Mouse (Mus musculus) lung, postnatal 14 days (tissue): ENCODE results near the gene Zfp652.

ENCODE experiments used
- DNase-seq: peaks from one replicate; pipeline ENCODE4 v3.0.0; 2021

Gene Zfp652

GRCm38 (mm10) chr11:95770720-95771364 is 58.4 kb downstream of the Zfp652 start:
- peak; percentile 60 for DNase-seq

GRCm38 (mm10) chr11:95771665-95772064 is 59.2 kb downstream of the Zfp652 start:
- no peak for DNase-seq

DNA sequence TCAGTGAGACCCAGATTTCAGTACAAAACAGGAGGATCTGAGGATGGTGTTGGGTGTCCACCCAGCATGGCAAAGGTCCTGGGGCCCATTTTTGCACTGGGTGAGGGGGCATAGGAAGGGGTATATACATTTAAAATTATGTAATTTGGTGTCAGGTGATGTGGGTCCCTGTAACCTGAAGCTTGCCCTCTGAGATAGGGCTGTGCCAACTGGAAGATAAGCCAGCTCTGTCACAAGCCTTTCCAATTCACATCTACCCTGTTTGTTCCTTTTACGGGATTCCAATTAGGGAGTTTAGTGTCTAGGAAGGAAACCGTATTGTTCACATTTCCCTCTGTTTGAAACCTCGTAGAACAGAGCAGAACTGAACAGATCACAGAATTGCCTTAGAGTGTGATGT is 60.8 kb downstream of the Zfp652 start:
- no peak for DNase-seq

DNA sequence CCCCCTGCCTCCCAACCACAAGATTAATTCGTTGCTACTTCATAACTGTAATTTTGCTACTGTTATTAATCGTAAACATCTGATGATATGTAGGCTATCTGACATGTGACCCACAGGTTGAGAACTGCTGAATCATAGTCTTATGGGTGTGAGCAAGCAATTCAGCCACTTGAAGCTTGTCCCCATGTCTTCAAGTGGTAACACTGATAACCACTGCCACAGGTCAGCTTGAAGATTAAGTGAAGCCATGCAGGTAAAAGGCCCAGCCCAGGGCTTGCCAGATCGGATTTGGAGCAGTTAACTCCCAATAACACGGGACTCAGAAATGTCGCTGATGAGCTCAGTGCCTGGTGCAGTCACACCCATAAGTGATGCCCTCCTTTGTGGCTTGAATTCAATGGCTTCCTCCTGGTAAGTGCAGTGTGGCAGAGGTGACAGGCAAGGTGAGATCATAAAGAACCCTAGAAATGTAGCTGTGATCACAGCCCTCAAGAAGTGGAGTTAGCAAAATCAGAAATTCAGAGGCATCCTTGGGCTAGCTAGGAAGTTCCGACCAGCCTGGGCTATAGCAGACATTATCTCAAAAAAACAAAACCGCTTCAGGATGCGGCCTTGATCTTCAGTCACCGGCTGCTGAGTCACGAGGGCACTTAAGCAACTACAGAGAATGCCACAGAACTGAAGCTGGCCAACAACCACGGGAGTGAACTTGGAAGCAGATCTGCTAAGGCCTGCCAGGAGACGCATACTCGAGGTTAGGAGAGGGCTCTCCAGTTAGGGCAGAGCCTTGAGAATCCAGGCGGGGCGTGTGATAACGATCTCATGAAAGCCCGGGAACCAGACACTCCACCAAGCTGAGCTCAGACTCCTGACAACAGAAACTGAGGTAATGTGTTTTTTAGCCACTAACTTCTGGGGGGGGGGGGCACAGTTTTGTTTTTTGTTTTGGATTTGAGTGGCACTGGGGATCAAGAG is 65.1 kb downstream of the Zfp652 start:
- DNase-seq = peak; percentile 81

GRCm38 (mm10) chr11:95778831-95779251 is 66.4 kb downstream of the Zfp652 start:
- DNase-seq = peak; percentile 59

GRCm38 (mm10) chr11:95779366-95779765 is 66.9 kb downstream of the Zfp652 start:
- no peak for DNase-seq

- peak; percentile 70 for DNase-seq
Observed at GRCm38 (mm10) chr11:95780480-95780879, 68.0 kb downstream of the Zfp652 start.

GRCm38 (mm10) chr11:95781557-95781956 is 69.1 kb downstream of the Zfp652 start:
- DNase-seq = no peak

GRCm38 (mm10) chr11:95783457-95783856 is 71.0 kb downstream of the Zfp652 start:
- no peak for DNase-seq

DNA sequence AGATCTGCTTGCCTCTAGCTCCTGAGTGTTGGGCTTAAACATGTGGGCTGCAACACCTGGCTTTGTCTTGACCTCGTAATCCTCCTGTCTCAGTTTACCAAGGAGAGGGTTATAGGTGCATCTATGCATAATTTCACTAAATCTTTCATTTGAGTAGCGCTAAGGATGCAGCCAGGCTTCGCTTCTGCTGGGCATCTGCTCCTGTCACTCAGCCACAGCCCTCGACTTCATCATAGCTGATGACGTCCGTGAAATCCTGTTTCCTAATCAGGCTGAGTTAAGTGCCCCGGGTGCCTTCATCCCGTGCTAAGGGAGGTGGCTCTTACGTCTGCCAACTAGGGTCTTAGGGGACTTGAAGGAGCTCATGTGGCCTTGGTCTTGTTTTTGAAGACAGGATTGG is 71.5 kb downstream of the Zfp652 start:
- DNase-seq = no peak

GRCm38 (mm10) chr11:95785675-95786074 is 73.2 kb downstream of the Zfp652 start:
- DNase-seq = no peak

- DNase-seq = no peak
Observed at GRCm38 (mm10) chr11:95786511-95786910, 74.0 kb downstream of the Zfp652 start.

GRCm38 (mm10) chr11:95789451-95789891 is 77.0 kb downstream of the Zfp652 start:
- peak; percentile 64 for DNase-seq

- no peak for DNase-seq
Observed at GRCm38 (mm10) chr11:95791787-95792186, 79.3 kb downstream of the Zfp652 start.

DNA sequence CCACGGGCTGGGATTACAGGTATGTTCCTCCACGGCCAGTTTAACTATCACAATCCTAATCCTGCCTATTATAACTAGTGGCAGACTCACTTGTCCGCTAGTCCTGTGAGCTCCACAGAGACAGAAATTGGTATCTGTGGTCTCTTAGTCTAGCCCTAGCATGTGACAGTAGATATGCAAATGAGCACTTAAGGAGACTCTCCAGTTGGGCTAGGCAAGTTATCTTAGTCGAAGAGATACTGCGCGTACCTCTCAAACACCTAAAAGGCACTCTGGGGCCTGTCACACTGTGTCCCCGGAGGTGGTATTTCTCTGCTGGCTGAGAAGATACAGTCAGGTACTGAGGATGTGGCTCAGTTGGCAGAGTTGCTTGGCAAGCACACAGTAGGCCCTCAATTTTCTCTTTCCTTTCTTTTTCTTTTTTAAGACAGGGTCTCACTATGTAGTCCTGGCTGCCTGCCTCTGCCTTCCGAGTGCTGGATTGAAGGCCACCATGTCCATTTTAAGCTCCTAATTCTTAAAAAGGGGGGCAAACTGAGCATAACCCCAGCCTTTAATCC is 80.6 kb downstream of the Zfp652 start:
- no peak for DNase-seq

DNA sequence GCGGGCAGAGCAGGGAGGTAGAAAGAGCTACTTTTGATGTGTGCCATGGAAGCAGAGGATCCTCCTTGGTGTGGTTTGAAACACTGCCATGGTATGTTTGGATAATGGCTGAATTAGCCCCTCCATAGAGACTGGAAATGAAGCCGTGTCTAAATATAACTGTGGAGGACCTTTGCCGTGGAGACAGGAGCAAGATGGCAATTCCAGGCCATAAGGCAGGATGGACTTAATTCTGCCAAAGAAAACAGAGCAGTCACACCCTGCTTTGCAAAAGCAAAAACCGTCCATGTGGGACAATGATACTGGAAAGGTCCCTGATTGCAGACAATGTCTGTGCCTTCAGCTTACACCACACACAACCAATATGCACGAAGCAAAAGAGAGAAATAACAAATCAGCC is 81.7 kb downstream of the Zfp652 start:
- DNase-seq = no peak

- DNase-seq = no peak
Observed at GRCm38 (mm10) chr11:95795582-95795981, 83.1 kb downstream of the Zfp652 start.

DNA sequence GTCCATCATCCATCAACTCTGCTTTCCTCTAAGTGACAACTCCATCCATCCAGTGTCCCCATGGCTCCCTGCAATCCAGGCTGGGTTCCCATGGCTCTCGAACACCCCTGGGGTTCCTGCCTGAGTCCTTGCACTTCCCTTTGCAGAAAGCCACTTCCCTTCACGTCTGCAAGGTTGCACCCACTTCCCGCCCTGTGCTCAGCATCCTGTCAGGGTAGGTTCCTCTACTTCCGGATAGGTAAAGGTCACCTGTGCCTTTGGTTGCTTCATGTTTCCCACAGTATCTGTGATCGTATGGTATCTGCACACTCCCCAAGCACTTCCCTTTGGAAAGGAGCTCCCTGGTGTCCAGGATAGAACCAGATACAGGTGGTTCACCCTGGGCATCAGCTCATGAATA is 92.5 kb downstream of the Zfp652 start:
- no peak for DNase-seq

DNA sequence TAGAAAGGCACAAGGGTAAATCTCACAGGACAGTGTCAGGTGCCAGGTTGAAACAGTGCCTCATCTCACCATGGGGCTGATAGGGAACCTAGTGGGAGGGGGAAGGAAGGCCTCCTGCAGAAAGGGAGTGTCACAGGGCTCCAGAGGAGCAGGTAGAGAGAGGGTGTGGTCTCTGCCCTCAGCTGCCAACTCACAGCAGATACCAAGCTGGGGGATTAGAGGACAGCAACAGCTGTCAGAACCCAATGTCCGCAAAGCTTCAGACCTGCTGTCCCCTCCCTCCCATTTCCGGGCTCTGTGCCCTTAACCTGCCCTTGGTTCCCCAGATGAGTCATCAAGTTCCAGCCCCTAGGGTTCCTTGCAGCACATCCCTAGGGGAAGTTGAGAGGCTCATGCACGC is 93.1 kb downstream of the Zfp652 start:
- no peak for DNase-seq

GRCm38 (mm10) chr11:95807884-95808283 is 95.4 kb downstream of the Zfp652 start:
- no peak for DNase-seq

DNA sequence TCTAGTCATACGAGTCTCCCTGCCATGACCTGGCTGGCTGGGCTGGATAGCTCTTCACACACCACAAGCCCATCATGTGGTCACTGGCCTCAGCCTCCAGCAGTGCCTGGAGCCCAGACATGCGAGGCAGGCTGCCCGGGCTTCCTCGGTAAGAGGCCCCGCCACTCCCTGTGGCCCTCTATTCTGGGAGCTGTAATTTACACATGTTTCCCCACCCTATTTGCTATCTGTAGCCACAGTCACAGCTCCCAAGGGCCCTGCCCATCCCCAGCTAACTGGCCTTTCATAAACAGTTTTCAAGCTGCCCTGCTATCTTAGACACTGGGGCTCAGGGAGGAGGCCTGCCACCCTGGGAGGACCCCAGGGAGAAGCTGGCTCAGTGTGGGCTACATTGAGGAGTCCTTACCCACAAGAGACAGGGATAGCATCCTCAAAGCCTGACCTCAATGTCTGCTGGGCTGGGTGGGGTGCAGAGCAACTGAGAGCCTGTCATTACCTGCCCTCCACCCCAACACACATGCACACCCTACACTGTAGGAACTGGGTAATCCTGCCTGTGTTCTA is 96.1 kb downstream of the Zfp652 start:
- no peak for DNase-seq

- no peak for DNase-seq
Observed at GRCm38 (mm10) chr11:95809603-95810002, 97.1 kb downstream of the Zfp652 start.

- no peak for DNase-seq
Observed at GRCm38 (mm10) chr11:95810828-95811227, 98.4 kb downstream of the Zfp652 start.
